Mouse (Mus musculus) embryonic facial prominence, embryonic 14.5 days (tissue): Measurements from ENCODE around the gene Ncl. TPM values are rescaled to one million over a fixed set of nuclear protein-coding genes. Genes with fewer than 3 reads are reported as not detected.
A peak's percentile ranks its signal among the peaks of the same experiment; 100 is the strongest.

Experiments used
- ATAC-seq: fragments of 200-750 bp; cut with Nextera tagmentation; 2 replicates; pipeline ENCODE4 v1.8.0; 2017; ENCODE audit warnings: low read depth, moderate number of reproducible peaks, moderate TSS enrichment
- DNase-seq: peaks from one replicate; pipeline ENCODE4 v3.0.0-alpha.2; 2015; ENCODE audit warnings: low spot score
- H3K27ac ChIP-seq: fragments of 300-500 bp; sonication (generic); replicated peaks from 2 replicates; pipeline ENCODE4 v1.5.1; 2014; ENCODE audit warnings: low read depth, mild to moderate bottlenecking, low read length, moderate library complexity
- H3K27me3 ChIP-seq: fragments of 300-500 bp; sonication (generic); replicated peaks from 2 replicates; pipeline ENCODE4 v1.6.1; 2014; ENCODE audit warnings: low read length; ENCODE audit not compliant: control insufficient read depth, insufficient read depth
- H3K36me3 ChIP-seq: fragments of 300-500 bp; sonication (generic); 2 replicates; pipeline ENCODE4 v1.6.1; 2014; ENCODE audit warnings: low read length, mixed read lengths; ENCODE audit not compliant: control insufficient read depth, insufficient read depth
- H3K4me1 ChIP-seq: fragments of 300-500 bp; sonication (generic); 2 replicates; pipeline ENCODE4 v1.6.1; 2014; ENCODE audit warnings: antibody characterized with exemption, low read length; ENCODE audit not compliant: control insufficient read depth, insufficient read depth
- H3K4me2 ChIP-seq: fragments of 300-500 bp; sonication (generic); 2 replicates; pipeline ENCODE4 v1.6.1; 2014; ENCODE audit warnings: low read depth, mild to moderate bottlenecking, low read length, moderate library complexity, mixed read lengths
- H3K4me3 ChIP-seq: fragments of 300-500 bp; sonication (generic); 2 replicates; pipeline ENCODE4 v1.5.1; 2014; ENCODE audit warnings: low read depth, mild to moderate bottlenecking, low read length
- H3K9ac ChIP-seq: fragments of 300-500 bp; sonication (generic); 2 replicates; pipeline ENCODE4 v1.6.1; 2014; ENCODE audit warnings: low read depth, mild to moderate bottlenecking, low read length, moderate library complexity, mixed read lengths
- H3K9me3 ChIP-seq: fragments of 300-500 bp; sonication (generic); 2 replicates; pipeline ENCODE4 v1.6.1; 2016; ENCODE audit warnings: low read length; ENCODE audit not compliant: control insufficient read depth
- WGBS: fragments of 180-500 bp; shearing (Covaris S2); extraction: QIAGEN DNeasy Blood & Tissue Kit; methylation state at CpG from one replicate; pipeline ENCODE4 v1.1.7; 2014; 5-methylcytosine and 5-hydroxymethylcytosine counted together
- polyA plus RNA-seq: library from polyadenylated mRNA; unstranded; fragments of >200 nt; fragmentation: Nextera tagmentation; extraction: Ambion mirVana; gene quantifications from 2 replicates; pipeline ENCODE4 v1.2.1, GENCODE M21; 2014

The Ncl gene
- 285 and 297 TPM in 2 replicates for polyA plus RNA-seq

GRCm38 (mm10) chr1:86358906-86359797 lies at the start of gene Ncl:
Gene Ncl (minus strand): TSS chr1:86359400.
- peak; percentile 99 for DNase-seq
- H3K9ac ChIP-seq, result peak within 1 kb of the TSS; percentile 97
- peaks cover 36% of the 10 kb centered on the region for H3K36me3 ChIP-seq
- H3K4me1 ChIP-seq, result 0 out of 2 replicates have a peak, but pooled peaks cover 12% of the 10 kb centered on the region
- peak within 1 kb of the TSS; percentile 85 for H3K4me2 ChIP-seq
- H3K4me3 ChIP-seq, result peak within 1 kb of the TSS; percentile 86
- no peaks in the 10 kb centered on the region for H3K27me3 ChIP-seq
- peak; percentile 98 for ATAC-seq
- WGBS, result 1% methylated on average over 37 of the region's 102 CpGs
- no peaks in the 10 kb centered on the region for H3K9me3 ChIP-seq
- peak within 1 kb of the TSS; percentile 99 for H3K27ac ChIP-seq

GRCm38 (mm10) chr1:86408515-86408914 lies 49.3 kb upstream of the Ncl start:
- Histone ChIP-seq H3K9me3 (no peaks in the 10 kb centered on the region), H3K36me3 (no peaks in the 10 kb centered on the region), H3K27me3 (no peaks in the 10 kb centered on the region), H3K9ac (no peak overlapping the region), H3K4me3 (no peak overlapping the region), H3K4me2 (no peak overlapping the region), H3K4me1 (no peaks in the 10 kb centered on the region), H3K27ac (no peak overlapping the region)
- ATAC-seq (no peak), DNase-seq (no peak)
- WGBS, result 75% methylated on average over 10 of the region's 10 CpGs

- H3K9ac ChIP-seq, result no peak overlapping the region
- no peak for DNase-seq
- WGBS, result 70% methylated on average over 8 of the region's 8 CpGs
- no peak overlapping the region for H3K4me3 ChIP-seq
- no peak for ATAC-seq
- no peaks in the 10 kb centered on the region for H3K36me3 ChIP-seq
- no peak overlapping the region for H3K27ac ChIP-seq
- H3K4me1 ChIP-seq, result no peaks in the 10 kb centered on the region
- no peaks in the 10 kb centered on the region for H3K9me3 ChIP-seq
- no peak overlapping the region for H3K4me2 ChIP-seq
- H3K27me3 ChIP-seq, result no peaks in the 10 kb centered on the region
Measured at GRCm38 (mm10) chr1:86406914-86407313, 47.7 kb upstream of the Ncl start.

GRCm38 (mm10) chr1:86406313-86406712 lies 47.1 kb upstream of the Ncl start:
- no peak overlapping the region for H3K4me2 ChIP-seq
- no peak for ATAC-seq

GRCm38 (mm10) chr1:86404834-86405233 lies 45.6 kb upstream of the Ncl start:
- no peak overlapping the region for H3K4me3 ChIP-seq
- ATAC-seq (no peak), DNase-seq (no peak)
- H3K36me3 ChIP-seq, result no peaks in the 10 kb centered on the region
- H3K27ac ChIP-seq, result no peak overlapping the region
- 55% methylated on average over 5 of the region's 5 CpGs for WGBS
- no peaks in the 10 kb centered on the region for H3K27me3 ChIP-seq
- no peaks in the 10 kb centered on the region for H3K9me3 ChIP-seq
- H3K4me2 ChIP-seq, result no peak overlapping the region
- H3K9ac ChIP-seq, result no peak overlapping the region
- H3K4me1 ChIP-seq, result no peaks in the 10 kb centered on the region

More at GRCm38 (mm10) chr1:86406313-86406712, 47.1 kb upstream of the Ncl start:
- Histone ChIP-seq H3K9ac (no peak overlapping the region), H3K4me1 (no peaks in the 10 kb centered on the region), H3K36me3 (no peaks in the 10 kb centered on the region), H3K27me3 (no peaks in the 10 kb centered on the region), H3K27ac (no peak overlapping the region), H3K9me3 (no peaks in the 10 kb centered on the region), H3K4me3 (no peak overlapping the region)
- DNase-seq, result no peak
- 72% methylated on average over 4 of the region's 4 CpGs for WGBS

- no peak overlapping the region for H3K9ac ChIP-seq
- DNase-seq (no peak), ATAC-seq (no peak)
- H3K4me2 ChIP-seq, result no peak overlapping the region
- no peak overlapping the region for H3K27ac ChIP-seq
- H3K36me3 ChIP-seq, result no peaks in the 10 kb centered on the region
- H3K9me3 ChIP-seq, result no peaks in the 10 kb centered on the region
- H3K27me3 ChIP-seq, result no peaks in the 10 kb centered on the region
- H3K4me3 ChIP-seq, result no peak overlapping the region
- 67% methylated on average over 8 of the region's 8 CpGs for WGBS
- H3K4me1 ChIP-seq, result no peaks in the 10 kb centered on the region
Measured at GRCm38 (mm10) chr1:86400096-86400754, 41.0 kb upstream of the Ncl start.

GRCm38 (mm10) chr1:86399322-86399721 lies 40.1 kb upstream of the Ncl start:
- no peaks in the 10 kb centered on the region for H3K27me3 ChIP-seq
- H3K9me3 ChIP-seq, result no peaks in the 10 kb centered on the region
- WGBS, result 63% methylated on average over 3 of the region's 3 CpGs

GRCm38 (mm10) chr1:86398222-86398621 lies 39.0 kb upstream of the Ncl start:
- Histone ChIP-seq H3K27ac (no peak overlapping the region), H3K36me3 (no peaks in the 10 kb centered on the region), H3K4me1 (no peaks in the 10 kb centered on the region), H3K27me3 (no peaks in the 10 kb centered on the region), H3K9ac (no peak overlapping the region), H3K4me2 (no peak overlapping the region), H3K4me3 (no peak overlapping the region), H3K9me3 (no peaks in the 10 kb centered on the region)
- 25% methylated on average over 7 of the region's 7 CpGs for WGBS
- ATAC-seq, result no peak
- DNase-seq, result no peak

More at GRCm38 (mm10) chr1:86399322-86399721, 40.1 kb upstream of the Ncl start:
- Histone ChIP-seq H3K4me2 (no peak overlapping the region), H3K4me3 (no peak overlapping the region), H3K27ac (no peak overlapping the region), H3K36me3 (no peaks in the 10 kb centered on the region), H3K4me1 (no peaks in the 10 kb centered on the region), H3K9ac (no peak overlapping the region)
- DNase-seq (no peak), ATAC-seq (no peak)
